12 mouse cellular contexts compared by ENCODE assay signal in the genomic region with DNA sequence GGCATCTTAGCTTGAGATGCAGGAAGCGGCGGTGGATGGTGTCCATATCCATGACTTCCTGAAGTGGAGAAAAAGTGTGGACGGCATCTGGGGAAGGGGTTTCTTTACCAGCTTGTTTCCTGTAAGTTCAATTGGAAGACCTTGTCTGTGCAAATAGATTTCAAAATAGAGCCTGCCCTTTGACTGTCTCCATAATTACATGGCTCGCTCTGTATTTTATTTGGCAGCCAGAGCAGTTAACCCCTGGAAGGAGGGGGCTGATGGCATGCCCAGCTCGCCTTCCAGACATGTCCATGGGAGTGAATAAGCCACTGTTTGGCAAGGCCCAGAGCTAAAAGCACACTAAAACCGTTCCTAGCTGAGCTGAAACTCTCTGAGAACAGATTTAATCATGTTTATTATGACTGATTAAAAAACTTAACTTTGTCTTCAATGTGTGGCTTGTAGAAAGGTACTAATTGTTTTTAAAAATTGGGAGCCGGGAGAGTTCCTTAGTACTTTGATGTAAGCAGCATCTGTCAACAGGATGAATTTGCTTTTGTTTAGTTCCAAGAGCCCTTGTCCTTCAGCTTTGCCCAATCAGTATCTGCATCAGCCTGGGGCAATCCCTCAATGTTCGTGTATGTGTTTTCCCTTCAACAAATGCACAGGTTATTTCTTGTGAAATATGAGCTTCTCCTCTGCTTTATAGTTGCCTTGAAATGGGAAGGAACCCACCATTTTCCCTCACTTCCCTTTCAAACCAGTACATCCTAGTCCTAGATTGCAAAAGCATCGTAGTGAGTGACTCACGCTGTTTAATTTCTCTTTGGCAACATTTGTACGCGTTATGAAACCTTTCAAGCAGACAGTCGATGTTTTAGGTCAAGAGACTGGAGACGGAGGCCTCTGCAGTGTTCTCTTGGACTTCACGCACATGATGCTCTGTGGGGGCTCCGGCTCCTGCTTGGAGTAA. TPM values are rescaled to one million over a fixed set of nuclear protein-coding genes. Genes with fewer than 3 reads are reported as not detected.
DNase-seq lines count a peak whose midpoint lies in the region; ATAC-seq and TF ChIP-seq lines count a peak whose summit lies in the region.
"Had no signal": no experiment of that assay in that cellular context is flagged by ENCODE, and none has a peak within 500 bp of the region (broad histone marks: within the 10 kb centered on the region; RNA-seq: fewer than 3 reads in every experiment).

No protein-coding gene starts in this region.

- no peak overlapping the region for H3K9ac ChIP-seq in midbrain, embryonic 11.5 days (ENCODE audit: low read length)
- no peak overlapping the region for H3K9ac ChIP-seq in midbrain, postnatal 0 days (replicated peaks; ENCODE audit: low read length, poor library complexity, severe bottlenecking)
- H3K9ac ChIP-seq in neural tube, embryonic 15.5 days (replicated peaks): no peak overlapping the region

- H3K4me3 ChIP-seq in midbrain, embryonic 11.5 days (ENCODE audit: low read depth, low read length): no peak overlapping the region
- no peak overlapping the region for H3K4me3 ChIP-seq in midbrain, postnatal 0 days (ENCODE audit: low read depth, low read length)
- H3K4me3 ChIP-seq in neural tube, embryonic 15.5 days (replicated peaks): no peak overlapping the region
- H3K4me3 ChIP-seq: megakaryocyte, embryonic 14.5 days had no signal

- peak; percentile 18 to 89 for DNase-seq in adrenal gland, adult (ENCODE audit: inconsistent age in 2 of 2, low spot score in 1 of 2)
- DNase-seq in adrenal gland, postnatal 4 days (ENCODE audit: low spot score in 2 of 2): no peak
- peak; percentile 80 for DNase-seq in midbrain, embryonic 11.5 days (ENCODE audit: low spot score, missing footprints)
- no peak for DNase-seq in midbrain, postnatal 0 days (ENCODE audit: low spot score)
- peak; percentile 86 for DNase-seq in gonadal fat pad, adult 2 months (ENCODE audit: low read depth)
- DNase-seq in frontal cortex, adult 2 months (ENCODE audit: extremely low spot score in 1 of 2, low spot score in 1 of 2): no peak
- DNase-seq in thymus, postnatal 25 days: no peak
- DNase-seq: cerebellum, adult 9-10 months; gastrocnemius, postnatal 14 days had no signal

- no peak overlapping the region for H3K4me2 ChIP-seq in midbrain, embryonic 11.5 days
- no peak overlapping the region for H3K4me2 ChIP-seq in midbrain, postnatal 0 days (ENCODE audit: low read depth, low read length, poor library complexity, severe bottlenecking)
- H3K4me2 ChIP-seq in neural tube, embryonic 15.5 days: no peak overlapping the region

- WGBS in midbrain, embryonic 11.5 days: 82% methylated on average over 16 of the region's 16 CpGs
- WGBS in midbrain, postnatal 0 days: 69% methylated on average over 16 of the region's 16 CpGs
- 71% methylated on average over 16 of the region's 16 CpGs for WGBS in neural tube, embryonic 15.5 days

- ATAC-seq in midbrain, embryonic 11.5 days (ENCODE audit: low FRiP score): no peak
- ATAC-seq in midbrain, postnatal 0 days (ENCODE audit: low FRiP score): no peak
- ATAC-seq in neural tube, embryonic 15.5 days (ENCODE audit: low FRiP score): no peak
- ATAC-seq: hindbrain, embryonic 16.5 days had no signal

- H3K27ac ChIP-seq in midbrain, embryonic 11.5 days (ENCODE audit: low read depth, low read length): no peak overlapping the region
- H3K27ac ChIP-seq in midbrain, postnatal 0 days (ENCODE audit: low read depth, low read length): no peak overlapping the region
- H3K27ac ChIP-seq in neural tube, embryonic 15.5 days (replicated peaks): no peak overlapping the region

- H3K36me3 ChIP-seq in midbrain, embryonic 11.5 days (ENCODE audit: control insufficient read depth, insufficient read depth, low read length): no peaks in the 10 kb centered on the region
- H3K36me3 ChIP-seq in midbrain, postnatal 0 days (ENCODE audit: insufficient read depth, low read length): no peaks in the 10 kb centered on the region
- H3K36me3 ChIP-seq in neural tube, embryonic 15.5 days: no peaks in the 10 kb centered on the region

- no peaks in the 10 kb centered on the region for H3K27me3 ChIP-seq in midbrain, embryonic 11.5 days (ENCODE audit: control insufficient read depth, insufficient read depth, low read length)
- H3K27me3 ChIP-seq in midbrain, postnatal 0 days (ENCODE audit: insufficient read depth, low read length): no peaks in the 10 kb centered on the region
- no peaks in the 10 kb centered on the region for H3K27me3 ChIP-seq in neural tube, embryonic 15.5 days (replicated peaks)
- H3K27me3 ChIP-seq: megakaryocyte, embryonic 14.5 days had no signal

- TF ChIP-seq CTCF in midbrain, postnatal 0 days (IDR thresholded peaks at IDR 0.05): no peak

- no peaks in the 10 kb centered on the region for H3K9me3 ChIP-seq in midbrain, embryonic 11.5 days (ENCODE audit: control insufficient read depth, low read length)
- no peaks in the 10 kb centered on the region for H3K9me3 ChIP-seq in midbrain, postnatal 0 days (ENCODE audit: low read length)
- no peaks in the 10 kb centered on the region for H3K9me3 ChIP-seq in neural tube, embryonic 15.5 days (replicated peaks)
- H3K9me3 ChIP-seq: megakaryocyte, embryonic 14.5 days had no signal

- H3K4me1 ChIP-seq in midbrain, embryonic 11.5 days (ENCODE audit: control insufficient read depth, insufficient read depth, low read length): peaks cover 2% of the 10 kb centered on the region; the same call in 1 of the 2 replicates
- H3K4me1 ChIP-seq in midbrain, postnatal 0 days (ENCODE audit: insufficient read depth, low read length): peaks cover 5% of the 10 kb centered on the region
- H3K4me1 ChIP-seq in neural tube, embryonic 15.5 days: peaks cover 2% of the 10 kb centered on the region; the same call in 1 of the 2 replicates
- H3K4me1 ChIP-seq: megakaryocyte, embryonic 14.5 days had no signal

RNA-seq across cellular contexts. Expression of a gene that starts 28.4 kb away (rescaled TPM):
- 1 to 10 TPM; 2.2 to 2.4 TPM for total RNA-seq in adrenal gland, postnatal 4 days (2021)
- 13.6 and 17.3 TPM in 2 replicates for polyA plus RNA-seq in midbrain, embryonic 11.5 days (2014; fragmentation: Nextera tagmentation; extraction: Ambion mirVana)
- total RNA-seq in midbrain, postnatal 0 days (2014; rRNA removed): 2.8 and 8.8 TPM in 2 replicates
- 10.5 and 25.5 TPM in 2 replicates for polyA plus RNA-seq in midbrain, postnatal 0 days (2015; fragmentation: Nextera tagmentation; extraction: Ambion mirVana)
- not detected in 2 replicates for polyA plus RNA-seq in gonadal fat pad, adult 2 months (2012; rRNA removed)
- polyA plus RNA-seq in frontal cortex, adult 2 months (2012; rRNA removed): 180 and 198 TPM in 2 replicates
- polyA plus RNA-seq in neural tube, embryonic 15.5 days (2015; fragmentation: Nextera tagmentation; extraction: Ambion mirVana): 0.13 and 1.3 TPM in 2 replicates

RNA-seq across cellular contexts. Expression of a gene that starts 46.5 kb away (rescaled TPM):
- total RNA-seq in adrenal gland, postnatal 4 days (2021): 10 to 100 TPM; 40.6 to 43.6 TPM
- 31.6 and 32.8 TPM in 2 replicates for polyA plus RNA-seq in midbrain, embryonic 11.5 days (2014; fragmentation: Nextera tagmentation; extraction: Ambion mirVana)
- 14.4 and 16.9 TPM in 2 replicates for total RNA-seq in midbrain, postnatal 0 days (2014; rRNA removed)
- polyA plus RNA-seq in midbrain, postnatal 0 days (2015; fragmentation: Nextera tagmentation; extraction: Ambion mirVana): 25.1 and 27.7 TPM in 2 replicates
- polyA plus RNA-seq in gonadal fat pad, adult 2 months (2012; rRNA removed): 20.8 and 26.6 TPM in 2 replicates
- 67.0 and 76.9 TPM in 2 replicates for polyA plus RNA-seq in frontal cortex, adult 2 months (2012; rRNA removed)
- polyA plus RNA-seq in neural tube, embryonic 15.5 days (2015; fragmentation: Nextera tagmentation; extraction: Ambion mirVana): 32.8 and 33.4 TPM in 2 replicates

RNA-seq across cellular contexts. Expression of a gene that starts 47.0 kb away (rescaled TPM):
- total RNA-seq in adrenal gland, postnatal 4 days (2021): 1 to 10 TPM in 1 of 2 experiments, under 1 TPM in 1; 0.98 to 1.9 TPM
- polyA plus RNA-seq in midbrain, embryonic 11.5 days (2014; fragmentation: Nextera tagmentation; extraction: Ambion mirVana): 4.7 and 5.8 TPM in 2 replicates
- 0.38 and 1.2 TPM in 2 replicates for total RNA-seq in midbrain, postnatal 0 days (2014; rRNA removed)
- polyA plus RNA-seq in midbrain, postnatal 0 days (2015; fragmentation: Nextera tagmentation; extraction: Ambion mirVana): 3.1 and 8.4 TPM in 2 replicates
- not detected in 2 replicates for polyA plus RNA-seq in gonadal fat pad, adult 2 months (2012; rRNA removed)
- 25.4 and 28.1 TPM in 2 replicates for polyA plus RNA-seq in frontal cortex, adult 2 months (2012; rRNA removed)
- polyA plus RNA-seq in neural tube, embryonic 15.5 days (2015; fragmentation: Nextera tagmentation; extraction: Ambion mirVana): 0.08 and 1.1 TPM in 2 replicates

Comparison
In these comparisons a context has a peak if more than half of its experiments do, and no peak if none do; other contexts are left out.
1. DNase-seq: peak in adrenal gland, adult (2 of 2), midbrain, embryonic 11.5 days (single experiment) and gonadal fat pad, adult 2 months (single experiment); none in adrenal gland, postnatal 4 days (0 of 2), midbrain, postnatal 0 days (single experiment), frontal cortex, adult 2 months (0 of 2) and thymus, postnatal 25 days (single experiment).